Mouse (Mus musculus): Measurements from ENCODE around the gene Ring1.

DNA sequence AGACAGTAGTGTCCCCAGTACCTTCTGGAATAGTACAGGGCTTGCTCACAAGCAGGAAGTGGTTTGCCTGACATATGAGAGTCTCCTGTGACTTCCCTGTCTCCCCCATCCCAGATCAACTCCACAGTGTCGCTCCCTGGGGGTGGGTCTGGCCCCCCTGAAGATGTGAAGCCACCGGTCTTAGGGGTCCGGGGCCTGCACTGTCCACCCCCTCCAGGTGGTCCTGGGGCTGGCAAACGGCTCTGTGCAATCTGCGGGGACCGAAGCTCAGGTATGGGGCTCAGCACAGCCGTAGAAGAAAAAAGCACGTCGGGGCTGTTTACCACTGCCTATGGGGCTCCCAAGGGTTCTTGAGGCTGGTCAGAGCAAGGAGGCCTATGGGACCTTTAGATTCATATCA, 9.0 kb upstream of the Ring1 start:
- no peak for TF ChIP-seq CTCF (IDR thresholded peaks at IDR 0.05; ENCODE audit: extremely low read depth, insufficient read length, insufficient replicate concordance, low read depth, low read length)
- no peak for TF ChIP-seq POLR2A (IDR thresholded peaks at IDR 0.05; ENCODE audit: low read depth, low read length)

Data from small intestine, adult 2 months (tissue).